14 mouse cellular contexts compared by ENCODE assay signal in the genomic region with DNA sequence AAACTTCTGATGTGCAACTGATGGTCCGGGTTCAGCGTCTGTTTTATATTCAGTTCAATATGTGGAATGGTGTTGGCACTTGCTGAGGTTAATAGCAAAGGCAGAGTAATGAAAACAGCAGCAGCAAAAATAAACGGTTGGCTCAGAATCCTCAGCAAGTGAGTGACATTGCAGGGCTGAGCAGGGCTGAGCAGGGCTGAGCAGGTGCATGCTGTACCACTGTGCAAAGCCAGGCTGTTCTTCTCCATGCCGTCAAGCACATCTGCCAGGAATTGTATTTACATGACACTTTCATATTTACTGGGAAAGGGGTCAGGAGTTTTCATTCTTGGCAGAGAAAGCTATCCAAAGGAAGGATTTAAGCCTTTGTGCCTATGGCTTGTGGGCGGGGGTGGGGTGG.
DNase-seq lines count a peak whose midpoint lies in the region; ATAC-seq and TF ChIP-seq lines count a peak whose summit lies in the region.
"Had no signal": no experiment of that assay in that cellular context is flagged by ENCODE, and none has a peak within 500 bp of the region (broad histone marks: within the 10 kb centered on the region; RNA-seq: fewer than 3 reads in every experiment).

No protein-coding gene starts in this region.

- no peak for DNase-seq in frontal cortex, postnatal 10 days (ENCODE audit: low spot score in 2 of 2)
- peak; percentile 27 to 28 for DNase-seq in cerebellum, postnatal 10 days
- no peak for DNase-seq in gastrocnemius, adult 18-20 months (ENCODE audit: low spot score)
- DNase-seq in gastrocnemius, adult 2 months = no peak
- DNase-seq: heart, adult 2 months; heart, postnatal 4 days; lung, adult 18-20 months had no signal

- WGBS in hindbrain, embryonic 12.5 days = 56% methylated on average over 5 of the region's 5 CpGs
- 64% methylated on average over 5 of the region's 5 CpGs for WGBS in neural tube, embryonic 12.5 days

- intact Hi-C loops in gastrocnemius, adult 2 months (cut with DNase I) = no loop called here

- H3K27ac ChIP-seq in hindbrain, embryonic 12.5 days = peak overlapping the region; percentile 71
- 0 out of 2 replicates have a peak overlapping the region, but pooled peaks have one; percentile 32 for H3K27ac ChIP-seq in neural tube, embryonic 12.5 days
- no peak overlapping the region for H3K27ac ChIP-seq in gastrocnemius, adult 2 months
- H3K27ac ChIP-seq: heart, adult 2 months; kidney, embryonic 15.5 days; limb, embryonic 12.5 days had no signal

- no peak overlapping the region for H3K9ac ChIP-seq in hindbrain, embryonic 12.5 days
- no peak overlapping the region for H3K9ac ChIP-seq in neural tube, embryonic 12.5 days
- H3K9ac ChIP-seq: kidney, embryonic 15.5 days; limb, embryonic 12.5 days had no signal

- no peak overlapping the region for H3K4me2 ChIP-seq in hindbrain, embryonic 12.5 days (replicated peaks)
- no peak overlapping the region for H3K4me2 ChIP-seq in neural tube, embryonic 12.5 days (replicated peaks)
- H3K4me2 ChIP-seq: kidney, embryonic 15.5 days; limb, embryonic 12.5 days had no signal

- no peaks in the 10 kb centered on the region for H3K36me3 ChIP-seq in hindbrain, embryonic 12.5 days
- H3K36me3 ChIP-seq in neural tube, embryonic 12.5 days = no peaks in the 10 kb centered on the region
- H3K36me3 ChIP-seq: kidney, embryonic 15.5 days; limb, embryonic 12.5 days had no signal

- no peak overlapping the region for H3K4me3 ChIP-seq in hindbrain, embryonic 12.5 days
- H3K4me3 ChIP-seq in neural tube, embryonic 12.5 days = no peak overlapping the region
- no peak overlapping the region for H3K4me3 ChIP-seq in gastrocnemius, adult 2 months
- H3K4me3 ChIP-seq: heart, adult 2 months; kidney, embryonic 15.5 days; limb, embryonic 12.5 days had no signal

- 0 out of 2 replicates have a peak, but pooled peaks have one; percentile 41 for ATAC-seq in frontal cortex, adult (ENCODE audit: low TSS enrichment)
- ATAC-seq in hindbrain, embryonic 12.5 days (ENCODE audit: low FRiP score) = peak; percentile 69
- peak; percentile 79 for ATAC-seq in neural tube, embryonic 12.5 days (ENCODE audit: low FRiP score, low read depth)
- ATAC-seq in megakaryocyte, adult 5-6 weeks (ENCODE audit: poor library complexity, severe bottlenecking) = no peak
- ATAC-seq: activated CD4-positive, CD25-positive, alpha-beta regulatory T cell, adult 4 months had no signal

- no peaks in the 10 kb centered on the region for H3K27me3 ChIP-seq in hindbrain, embryonic 12.5 days
- no peaks in the 10 kb centered on the region for H3K27me3 ChIP-seq in neural tube, embryonic 12.5 days (replicated peaks)
- H3K27me3 ChIP-seq: kidney, embryonic 15.5 days; limb, embryonic 12.5 days had no signal

- H3K9me3 ChIP-seq in hindbrain, embryonic 12.5 days (replicated peaks) = no peaks in the 10 kb centered on the region
- H3K9me3 ChIP-seq in neural tube, embryonic 12.5 days = no peaks in the 10 kb centered on the region
- H3K9me3 ChIP-seq: kidney, embryonic 15.5 days; limb, embryonic 12.5 days had no signal

- TF ChIP-seq CTCF in gastrocnemius, adult 2 months (IDR thresholded peaks at IDR 0.05) = no peak

- H3K4me1 ChIP-seq in hindbrain, embryonic 12.5 days = peaks cover 16% of the 10 kb centered on the region
- H3K4me1 ChIP-seq in neural tube, embryonic 12.5 days = no peaks in the 10 kb centered on the region
- H3K4me1 ChIP-seq: kidney, embryonic 15.5 days; limb, embryonic 12.5 days had no signal

Comparison
In these comparisons a context has a peak if more than half of its experiments do, and no peak if none do; other contexts are left out.
1. DNase-seq: peak in cerebellum, postnatal 10 days (2 of 2); none in frontal cortex, postnatal 10 days (0 of 2), gastrocnemius, adult 18-20 months (single experiment) and gastrocnemius, adult 2 months (single experiment).